Mouse (Mus musculus) neutrophil, adult 5-6 weeks (primary cell): ENCODE results near the gene Ralb. TPM values are rescaled to one million over a fixed set of nuclear protein-coding genes. Genes with fewer than 3 reads are reported as not detected.
A peak's percentile ranks its signal among the peaks of the same experiment; 100 is the strongest.

Experiments
- ATAC-seq: fragments of 151-379, 151-347 bp; 2 replicates; pipeline ENCODE4 v1.8.0; 2017; ENCODE audit warnings: mild to moderate bottlenecking, moderate TSS enrichment; ENCODE audit not compliant: insufficient number of reproducible peaks, poor library complexity, low FRiP score, severe bottlenecking; ENCODE audit errors: extremely low read depth
- total RNA-seq: library from RNA; stranded (forward); fragments of 200-1000 nt; gene quantifications from 2 replicates; pipeline ENCODE4 v1.2.3, GENCODE M21; 2017

Gene Ralb
- total RNA-seq, 1 experiment from 2014 or later: 44.1 TPM

DNA sequence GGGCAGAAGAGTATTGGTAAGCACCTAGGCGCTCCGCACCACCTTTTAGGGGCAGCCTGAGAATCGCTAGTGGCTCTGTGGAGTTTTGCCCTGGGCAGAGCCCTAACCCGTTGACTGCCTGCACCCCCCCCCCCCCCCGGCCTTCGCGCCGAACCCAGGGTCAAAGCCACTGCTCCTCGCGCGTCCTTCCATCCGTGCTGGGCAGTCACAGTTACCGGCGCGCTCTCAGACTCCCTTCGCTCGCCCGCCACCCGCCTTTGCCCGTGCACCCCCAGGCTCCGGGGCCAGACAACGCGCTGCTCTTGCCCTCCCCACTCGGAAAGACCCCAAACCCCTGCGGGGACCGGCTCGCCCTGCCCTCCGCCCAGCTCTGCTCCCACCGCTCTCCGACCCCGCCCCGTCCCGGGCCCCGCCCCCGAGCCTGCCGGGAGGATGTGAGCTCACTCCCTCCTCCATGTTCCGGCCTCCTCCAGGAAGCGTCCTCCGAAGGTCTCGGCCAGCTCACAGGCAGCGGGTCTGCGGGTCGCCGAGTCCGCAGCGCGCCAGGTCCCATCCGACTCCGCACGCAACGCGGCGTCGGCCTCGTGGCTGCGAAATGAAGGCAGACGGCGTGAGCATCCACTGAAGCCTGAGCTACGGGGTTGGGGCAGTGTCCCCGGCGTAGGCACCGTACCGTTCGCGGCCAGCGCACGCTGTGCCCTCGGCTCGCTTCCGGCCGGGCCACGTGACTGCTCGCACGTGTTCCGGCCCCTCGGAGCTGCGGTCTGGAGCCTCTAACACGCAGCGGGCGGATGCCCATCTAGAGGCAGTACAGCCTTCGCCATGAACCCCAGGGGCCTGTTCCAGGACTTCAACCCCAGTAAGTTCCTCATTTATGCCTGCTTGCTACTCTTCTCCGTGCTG, 21.3 kb upstream of the Ralb start, which contains the start of gene Tmem185b:
Gene Tmem185b, plus strand, starts transcription at position 472 of the 903 bp plus-strand sequence.
- peak; percentile 74 for ATAC-seq

DNA sequence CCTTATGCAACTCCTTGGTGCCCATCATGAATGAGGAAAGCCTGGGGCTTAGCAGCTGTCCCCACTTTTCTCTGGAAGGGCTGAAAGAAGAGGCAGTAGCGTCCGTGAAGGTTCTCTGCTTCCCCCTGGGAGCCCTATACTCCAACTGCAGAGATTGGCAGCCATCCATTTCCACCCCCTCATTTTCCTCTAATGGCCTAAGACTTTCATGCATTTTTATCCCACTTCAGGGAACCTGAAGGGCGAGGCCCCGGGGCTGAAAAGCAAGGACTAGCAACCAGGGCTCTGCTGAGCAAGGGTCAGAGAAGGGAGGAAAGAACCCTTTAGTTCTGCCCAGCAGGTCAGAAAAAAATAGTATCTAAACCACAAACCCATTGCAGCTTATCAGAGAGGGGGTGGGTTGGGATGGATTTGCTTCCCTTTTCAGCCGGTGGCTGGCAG, 20.4 kb upstream of the Ralb start:
- ATAC-seq: no peak

DNA sequence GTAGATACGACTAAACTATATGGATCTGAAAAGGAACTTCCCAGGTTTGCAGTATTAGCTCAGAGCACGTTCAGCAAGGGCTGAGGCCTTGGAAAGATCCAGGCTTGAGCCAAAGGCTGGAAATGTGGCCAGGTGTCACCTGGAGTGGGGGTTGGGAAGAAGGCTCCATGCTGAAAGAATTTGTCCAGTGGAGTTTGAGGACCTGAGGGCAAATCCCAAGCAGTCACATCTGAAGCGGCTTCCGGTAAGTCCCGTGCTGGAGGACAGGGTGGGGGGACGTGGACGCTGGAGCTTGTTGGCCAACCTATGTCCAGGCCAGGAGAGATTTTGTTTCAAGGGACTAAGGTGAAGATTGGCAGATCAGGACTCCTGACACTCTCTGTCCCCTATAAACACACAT, 19.2 kb upstream of the Ralb start:
- ATAC-seq: no peak

DNA sequence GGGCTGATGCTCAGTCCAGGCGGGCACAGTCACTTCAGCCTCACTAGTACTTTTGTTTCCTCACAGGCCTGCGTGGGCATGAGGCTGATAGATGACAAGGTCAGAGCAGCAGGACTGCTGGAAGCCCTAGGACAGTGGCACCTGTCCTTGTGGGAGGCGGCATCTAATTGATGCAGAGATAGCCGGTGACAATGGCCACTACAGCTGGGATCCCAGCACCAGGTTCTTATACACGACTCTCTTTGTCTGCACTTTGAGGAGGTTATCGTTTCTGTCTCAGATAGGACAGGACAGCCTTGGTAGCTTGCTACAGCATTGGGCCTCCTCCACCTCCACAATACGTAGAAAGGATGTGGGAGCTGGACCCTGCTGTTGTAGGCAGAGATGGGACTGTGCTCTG, 18.8 kb upstream of the Ralb start:
- no peak for ATAC-seq

DNA sequence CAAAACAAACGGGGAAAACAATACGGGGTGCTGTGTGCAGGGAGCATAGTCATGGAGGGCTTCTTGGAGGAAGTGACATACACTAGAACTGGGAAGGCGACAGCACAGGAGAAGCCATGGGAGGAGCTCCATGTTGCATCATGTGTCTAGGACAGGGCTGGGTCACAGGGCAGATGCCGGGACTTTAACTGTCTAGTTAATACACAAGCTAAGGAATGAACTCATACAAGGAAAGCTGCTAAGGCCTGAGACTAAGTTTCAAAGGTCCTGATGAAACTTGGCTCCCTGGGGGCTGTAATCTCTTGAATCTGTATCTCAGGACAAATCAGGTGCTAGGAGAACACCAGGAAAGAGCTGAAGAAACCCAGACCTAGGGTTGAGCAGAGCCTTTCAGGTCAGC, 18.1 kb upstream of the Ralb start:
- no peak for ATAC-seq

DNA sequence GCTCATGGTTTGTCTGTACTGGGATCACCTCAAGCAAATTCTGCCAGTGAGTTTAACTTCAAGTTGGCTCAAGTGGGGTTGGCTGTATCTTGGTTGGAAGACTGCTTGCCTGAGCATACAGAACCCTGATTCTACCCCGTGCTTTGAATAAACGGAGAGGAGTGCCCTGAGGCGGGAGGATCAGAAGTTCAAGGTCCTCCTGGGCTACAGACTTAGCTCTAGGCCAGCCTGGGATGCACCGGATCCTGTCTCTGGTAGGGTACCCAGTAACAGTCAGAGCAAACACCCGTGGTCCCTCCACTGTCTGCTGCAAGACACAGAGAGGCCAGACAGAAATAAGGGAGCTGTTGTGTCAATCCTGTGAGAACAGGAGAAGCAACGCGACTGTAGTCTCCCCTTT, 17.1 kb upstream of the Ralb start:
- no peak for ATAC-seq

DNA sequence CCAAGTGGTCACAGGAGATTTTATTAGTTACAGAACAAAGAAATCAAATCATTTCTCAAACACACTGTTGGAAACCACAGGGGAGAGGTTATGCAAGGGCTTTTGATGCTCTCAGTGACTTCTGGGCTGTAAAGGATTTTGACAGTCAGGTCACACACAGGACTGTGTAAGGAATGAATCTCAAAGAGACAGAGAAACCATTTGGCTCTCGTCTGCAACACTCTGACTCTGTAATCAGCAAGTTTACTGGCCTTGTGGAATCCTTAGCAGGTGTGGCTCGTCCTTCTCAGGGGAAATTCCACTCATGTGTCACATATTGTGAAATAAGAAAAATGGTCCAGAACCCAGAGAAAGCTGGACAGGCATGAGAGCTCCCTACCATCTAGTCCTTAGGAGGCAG, 16.4 kb upstream of the Ralb start:
- no peak for ATAC-seq

DNA sequence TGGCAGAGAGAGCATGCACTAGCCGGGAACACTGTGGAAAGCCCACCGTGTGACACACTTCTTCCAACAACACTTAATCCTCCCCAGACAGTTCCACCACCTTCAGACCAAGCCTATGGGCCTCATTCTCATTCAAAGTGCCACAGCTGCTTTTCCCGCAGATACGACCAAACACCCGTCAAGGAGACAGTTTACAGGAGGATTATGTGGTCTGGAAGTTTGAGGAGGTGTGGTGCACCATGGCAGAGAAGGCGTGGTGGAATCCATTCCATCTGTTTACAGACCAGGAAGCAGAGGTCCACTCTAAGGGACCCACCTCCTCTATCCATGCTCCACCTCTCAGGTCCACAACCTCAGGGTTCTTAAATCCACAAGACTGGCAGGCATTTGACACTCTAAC, 14.7 kb upstream of the Ralb start:
- no peak for ATAC-seq

DNA sequence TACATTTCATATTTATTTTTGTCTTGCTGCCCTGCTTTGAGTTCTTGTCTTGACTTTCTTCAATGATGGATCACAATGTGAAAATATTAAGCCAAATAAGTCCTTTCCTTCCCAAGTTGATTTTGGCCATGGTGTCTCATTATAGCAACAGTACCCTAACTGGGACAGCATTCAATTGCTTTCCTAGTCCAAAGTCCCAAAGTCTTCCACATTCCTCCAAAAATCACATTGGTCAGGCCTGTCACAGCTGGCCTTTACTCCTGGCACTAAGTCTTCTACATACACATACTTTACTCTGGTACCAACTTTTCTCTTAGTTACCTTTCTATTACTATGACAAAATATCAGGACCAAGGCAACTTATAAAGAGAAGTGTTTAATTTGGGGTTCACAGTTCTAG, 14.2 kb upstream of the Ralb start:
- ATAC-seq: no peak

DNA sequence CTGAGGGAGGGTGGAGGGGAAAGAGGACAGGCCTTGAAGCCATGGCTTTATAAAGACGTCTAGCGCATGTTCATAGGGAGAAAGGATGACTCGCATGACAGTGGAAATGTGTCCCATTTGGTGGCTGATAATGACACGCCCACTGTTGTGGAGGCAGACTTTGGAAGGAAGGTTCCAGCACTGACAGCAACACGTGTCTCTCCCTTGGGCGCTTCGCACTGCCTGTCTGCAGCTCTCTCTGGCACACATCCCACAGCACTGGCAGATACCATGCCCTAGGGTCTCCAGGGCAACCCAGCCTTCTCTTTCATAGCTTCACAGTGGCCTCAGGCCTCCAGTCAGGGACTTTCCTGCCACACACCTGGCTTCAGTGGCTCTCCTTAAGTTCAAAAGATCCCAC, 13.5 kb upstream of the Ralb start:
- no peak for ATAC-seq

DNA sequence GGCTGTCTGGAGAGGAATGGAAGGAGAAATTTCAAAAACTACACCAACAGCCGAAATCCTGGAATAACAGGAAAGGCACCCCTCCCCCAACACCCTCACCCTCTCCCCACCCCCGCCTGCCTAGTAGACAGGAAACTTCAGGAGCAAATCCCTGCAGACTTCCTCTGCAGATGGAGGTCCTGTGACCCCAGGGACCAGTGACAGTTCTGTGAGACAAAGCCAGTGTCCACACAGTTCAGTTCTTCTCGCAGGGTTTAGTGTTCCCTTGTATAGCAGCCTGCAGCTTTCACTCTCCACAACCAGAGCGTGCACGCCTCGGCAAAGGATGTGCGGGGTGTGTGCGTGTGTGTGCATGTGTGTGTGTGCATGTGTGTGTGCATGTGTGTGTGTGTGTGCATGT, 6.3 kb upstream of the Ralb start:
- ATAC-seq: no peak

DNA sequence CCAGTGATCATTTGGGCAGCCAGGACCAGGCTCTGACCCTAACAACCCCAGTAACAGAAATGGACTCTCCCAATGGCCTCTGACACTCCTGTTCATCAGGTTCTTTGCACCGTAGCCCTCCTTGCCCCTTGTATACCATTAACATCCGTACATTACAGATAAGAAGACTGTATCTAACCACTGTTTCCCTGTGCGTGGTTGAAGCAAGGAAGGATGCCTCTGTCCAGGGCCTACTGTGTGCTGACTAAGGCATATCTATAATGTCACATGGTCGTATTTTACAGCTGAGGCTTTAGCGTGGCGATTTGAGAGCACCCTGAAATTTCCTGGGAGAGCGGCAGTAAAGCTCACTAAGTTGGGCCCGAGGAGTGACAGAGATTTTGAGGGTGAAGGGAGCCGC, 5.8 kb upstream of the Ralb start:
- no peak for ATAC-seq

DNA sequence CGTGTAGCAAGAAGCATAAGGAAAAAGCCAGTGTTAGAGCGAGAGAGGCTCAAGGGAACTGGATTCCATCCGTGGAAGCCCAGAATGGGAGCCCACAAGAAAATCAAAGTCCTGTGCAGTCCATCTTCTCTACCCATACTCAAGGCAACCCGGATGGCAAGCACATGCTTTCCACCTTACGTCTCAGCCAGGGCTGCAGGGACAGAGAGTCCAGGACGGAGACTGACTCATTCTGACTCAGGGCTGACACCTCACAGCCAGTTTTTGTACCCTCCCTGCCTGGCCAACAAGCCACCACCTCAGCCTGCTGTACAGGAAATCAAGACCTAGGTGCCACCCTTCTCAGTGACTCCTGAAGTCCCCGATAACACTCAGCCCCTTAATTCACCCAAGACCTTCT, 4.9 kb upstream of the Ralb start:
- no peak for ATAC-seq

DNA sequence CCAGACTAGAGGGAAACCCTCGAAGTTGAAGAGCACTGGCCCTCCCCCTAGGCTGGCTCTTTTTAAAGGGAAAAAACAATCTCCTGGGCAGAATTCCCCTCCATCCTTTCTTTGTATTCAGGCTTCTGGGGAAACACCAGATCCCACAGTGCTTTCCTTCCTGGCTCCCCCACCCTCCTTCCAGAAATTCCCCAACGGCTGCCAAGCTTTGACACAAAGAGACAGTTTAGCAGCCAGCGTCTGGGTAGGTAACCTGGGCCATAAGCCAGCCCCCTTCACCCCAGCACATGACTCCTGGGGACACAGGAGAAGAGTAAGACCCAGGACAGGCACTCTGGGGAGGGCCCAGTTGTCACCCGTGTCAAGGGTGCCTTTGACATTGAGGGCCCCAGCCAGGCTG, 4.0 kb upstream of the Ralb start:
- ATAC-seq: no peak

DNA sequence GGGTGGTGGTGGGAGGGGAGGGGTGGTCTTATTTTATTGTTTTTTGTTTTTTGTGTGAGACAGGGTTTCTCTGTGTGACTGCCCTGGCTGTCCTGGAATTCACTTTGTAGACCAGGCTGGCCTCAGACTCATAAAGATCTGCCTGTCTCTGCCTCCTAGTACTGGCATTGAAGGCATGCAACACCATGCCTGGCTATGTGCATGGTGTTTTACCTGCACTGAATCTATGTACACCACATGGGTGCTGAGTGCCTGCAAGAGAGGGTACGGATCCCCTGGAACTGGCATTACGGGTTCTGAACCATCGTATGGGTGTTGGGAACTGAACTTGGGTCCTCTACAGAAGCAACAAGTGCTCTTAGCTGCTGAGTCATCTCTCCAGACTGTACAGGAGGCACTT, 1.4 kb upstream of the Ralb start:
- no peak for ATAC-seq

DNA sequence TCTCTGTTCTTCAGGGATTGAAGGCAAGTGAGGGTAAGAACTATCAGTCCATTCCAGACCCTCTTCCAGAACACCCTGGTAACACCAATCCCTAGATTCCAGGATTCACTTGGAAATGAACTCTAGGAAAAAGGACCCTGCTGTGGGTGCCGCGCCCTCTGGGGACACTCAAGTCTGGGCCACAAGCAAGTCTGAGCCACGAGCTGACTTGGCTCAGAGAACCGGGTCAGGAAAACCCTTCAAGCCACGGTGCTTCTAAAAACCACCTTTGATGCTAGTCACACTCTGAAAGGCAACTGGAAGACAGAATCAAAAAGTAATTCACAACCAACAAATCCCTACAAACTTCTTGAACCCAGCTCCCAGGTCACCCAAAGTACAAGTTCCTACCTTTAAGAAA, 786 bp downstream of the Ralb start:
- no peak for ATAC-seq

DNA sequence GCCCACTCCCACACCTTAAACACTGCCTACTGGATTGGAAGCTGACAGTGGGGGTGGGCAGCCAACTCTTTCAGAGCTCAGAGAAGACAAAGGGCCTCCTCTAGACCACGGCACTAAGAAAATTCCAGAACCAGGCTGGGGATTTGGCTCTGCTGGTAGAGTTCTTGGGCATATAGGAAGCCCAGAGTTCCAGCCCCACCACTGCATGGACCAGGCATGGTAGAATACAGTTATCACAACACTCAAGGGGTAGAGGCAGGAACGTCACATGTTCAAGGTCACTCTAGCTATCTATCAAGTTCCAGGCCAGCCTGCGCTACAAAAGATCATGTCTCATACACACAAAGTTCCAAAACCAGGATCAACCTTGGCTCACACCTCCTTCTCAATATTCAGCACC, 1.4 kb downstream of the Ralb start:
- ATAC-seq: no peak

DNA sequence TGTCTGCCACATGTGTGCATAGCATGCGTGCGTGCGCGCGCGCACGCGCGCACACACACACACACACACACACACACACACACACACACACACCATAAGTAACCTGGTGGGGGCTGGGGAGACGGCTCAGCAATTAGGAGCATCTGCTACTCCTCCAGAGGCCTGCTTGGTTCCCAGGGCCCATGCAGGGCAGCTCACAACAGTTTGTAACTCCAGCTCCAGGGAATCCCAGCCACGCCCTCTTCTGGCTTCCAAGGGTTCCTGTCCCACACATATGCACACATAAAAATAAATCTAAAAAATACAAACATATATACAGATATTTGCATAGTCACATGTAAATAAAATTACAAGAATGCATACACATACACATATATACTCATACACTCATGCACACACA, 1.9 kb downstream of the Ralb start:
- no peak for ATAC-seq

DNA sequence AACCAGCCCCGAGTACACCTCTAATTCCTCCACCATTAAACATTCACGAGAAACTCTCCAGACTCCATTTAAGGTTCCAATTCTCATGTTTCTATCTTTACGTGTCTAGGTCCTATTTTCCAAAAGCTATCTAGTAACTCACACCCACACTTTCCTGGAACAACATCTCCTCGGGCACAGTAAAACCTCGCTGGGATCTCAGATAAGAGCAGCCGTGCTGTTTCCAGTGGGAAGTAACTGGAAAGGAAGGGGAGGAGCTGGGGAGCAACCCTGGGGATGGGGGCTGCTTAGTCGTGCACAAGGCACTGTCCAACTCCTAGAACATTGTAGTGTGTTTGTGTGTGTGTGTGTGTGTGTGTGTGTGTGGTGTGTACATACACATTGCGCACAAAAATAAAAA, 2.7 kb downstream of the Ralb start:
- no peak for ATAC-seq

DNA sequence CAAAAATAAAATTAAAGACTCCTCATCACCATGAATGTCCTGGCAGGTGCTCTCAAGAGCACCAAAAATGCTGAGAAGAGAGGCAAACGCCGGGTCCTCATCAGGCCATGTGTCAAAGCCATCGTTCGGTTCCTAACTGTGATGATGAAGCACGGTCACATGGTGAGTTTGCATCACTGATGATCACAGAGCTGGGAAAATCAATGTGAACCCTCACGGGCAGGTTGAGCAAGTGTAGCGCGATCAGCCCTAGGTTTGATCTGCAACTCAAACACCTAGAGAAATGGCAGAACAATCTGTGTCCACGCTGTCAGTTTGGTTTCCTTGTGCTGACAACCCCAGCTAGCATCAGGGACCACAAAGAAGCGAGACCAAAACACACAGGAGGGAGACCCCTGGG, 5.1 kb downstream of the Ralb start:
- ATAC-seq: no peak
